Mouse (Mus musculus) G1E (cell line): ENCODE results near the gene Gm45837. TPM values are rescaled to one million over a fixed set of nuclear protein-coding genes. Genes with fewer than 3 reads are reported as not detected.

Experiments
- ATAC-seq: 2 replicates; pipeline ENCODE4 v1.8.0; 2016; ENCODE audit warnings: mild to moderate bottlenecking; ENCODE audit not compliant: insufficient number of reproducible peaks, poor library complexity, low FRiP score, severe bottlenecking; ENCODE audit errors: extremely low read depth
- DNase-seq: peaks from one replicate; pipeline ENCODE4 v3.0.0; 2012; ENCODE audit warnings: low spot score
- H3K27me3 ChIP-seq: 2 replicates; pipeline ENCODE4 v1.6.1; 2012; ENCODE audit warnings: mild to moderate bottlenecking, low read length, inconsistent platforms; ENCODE audit not compliant: insufficient read depth
- H3K36me3 ChIP-seq: replicated peaks from 2 replicates; pipeline ENCODE3; 2012; ENCODE audit warnings: mild to moderate bottlenecking, inconsistent platforms
- H3K4me1 ChIP-seq: 2 replicates; pipeline ENCODE4 v1.6.1; 2012; ENCODE audit warnings: low read depth, low read length, inconsistent platforms, mixed read lengths; ENCODE audit not compliant: insufficient read depth
- H3K4me3 ChIP-seq: 2 replicates; pipeline ENCODE4 v1.5.1; 2012; ENCODE audit warnings: low read depth, mild to moderate bottlenecking, inconsistent platforms, low read length, moderate library complexity, mixed read lengths
- H3K9me3 ChIP-seq: replicated peaks from 2 replicates; pipeline ENCODE4 v1.6.1; 2012; ENCODE audit warnings: inconsistent platforms
- CTCF ChIP-seq: IDR thresholded peaks from 2 replicates; pipeline ENCODE4 v1.5.1; 2012; ENCODE audit warnings: low read depth, low read length, inconsistent platforms, mixed read lengths
- GATA1 ChIP-seq: IDR thresholded peaks from 2 replicates; pipeline ENCODE4 v1.6.1; 2012; ENCODE audit warnings: borderline replicate concordance, low read length, inconsistent platforms, mixed read lengths
- GATA2 ChIP-seq: IDR thresholded peaks from 2 replicates; pipeline ENCODE4 v1.6.1; 2012; ENCODE audit warnings: low read depth, low read length, inconsistent platforms, borderline replicate concordance
- POLR2AphosphoS5 ChIP-seq: IDR thresholded peaks from 2 replicates; pipeline ENCODE4 v1.6.1; 2012; ENCODE audit warnings: low read depth, low read length, inconsistent platforms; ENCODE audit not compliant: insufficient replicate concordance
- TAL1 ChIP-seq: conservative IDR thresholded peaks from 2 replicates; pipeline ENCODE4 v1.6.1; 2012; ENCODE audit warnings: low read depth, low read length, inconsistent platforms, mixed read lengths
- polyA plus RNA-seq: library from polyadenylated mRNA; stranded (reverse); fragments of >175 nt; gene quantifications from 2 replicates; pipeline ENCODE4 v1.2.3, GENCODE M21; 2012
- total RNA-seq, 2 experiments: library from RNA; stranded (forward) in 1 of 2; stranded (reverse) in 1 of 2; fragments of 200-1000 nt in 1 of 2; fragments of >200 nt in 1 of 2; fragmentation: Nextera tagmentation in 1 of 2; gene quantifications; 2 replicates each; pipeline ENCODE4 v1.2.3; 2014 to 2017

Gm45837 gene
- total and polyA plus RNA-seq, 3 experiments: 0.03 TPM; not detected in 2

DNA sequence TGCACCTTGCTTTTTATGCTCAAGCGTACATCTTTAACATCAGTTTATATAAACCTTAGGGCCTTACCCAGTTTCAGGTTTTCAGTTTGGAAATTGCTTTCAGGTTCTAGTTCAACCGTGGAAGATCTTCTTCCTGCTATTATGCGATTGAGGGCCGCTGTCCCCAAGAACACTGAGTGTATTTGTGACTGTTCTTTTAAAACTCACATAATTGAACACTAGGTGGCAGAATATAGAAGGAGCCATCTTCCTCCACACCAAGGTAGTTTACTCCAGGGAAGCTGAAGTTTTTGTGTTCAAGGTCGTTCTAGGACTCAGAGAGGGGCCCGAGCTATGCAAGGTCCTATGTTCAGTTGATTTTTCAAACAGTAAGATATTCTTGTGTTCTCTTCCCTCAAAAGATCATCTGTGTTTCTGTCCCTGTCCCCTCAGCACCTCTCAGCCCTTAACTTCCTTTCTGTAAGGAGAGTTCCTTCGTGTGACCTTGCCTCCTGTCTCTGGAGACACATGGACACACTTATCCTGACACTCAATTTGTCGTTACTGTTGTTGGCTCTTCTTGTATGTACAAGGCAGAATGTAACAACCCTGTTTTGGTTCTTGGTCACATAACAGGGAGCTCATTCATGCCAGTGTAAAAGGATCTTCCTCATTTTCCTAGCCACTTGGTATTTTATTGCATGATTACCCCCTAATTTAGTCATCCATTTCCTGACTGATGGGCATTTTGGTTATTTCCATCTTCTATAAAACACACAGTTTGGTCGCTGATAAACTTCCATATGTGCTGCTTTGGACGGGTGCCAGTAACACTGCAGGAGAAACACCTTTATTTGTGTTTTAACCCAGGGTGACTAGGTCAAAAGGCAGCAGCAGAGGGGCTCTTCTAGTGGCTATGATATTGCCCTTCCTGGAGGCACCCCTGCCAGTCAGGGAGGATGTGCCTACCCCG, 42.5 kb upstream of the Gm45837 start:
- Histone ChIP-seq H3K4me3 (no peak overlapping the region), H3K27me3 (no peaks in the 10 kb centered on the region), H3K4me1 (peaks cover 22% of the 10 kb centered on the region), H3K36me3 (peaks cover 32% of the 10 kb centered on the region), H3K9me3 (peaks cover 2% of the 10 kb centered on the region; the same call in 1 of the 2 replicates)
- DNase-seq: no peak
- TF ChIP-seq GATA2 (no peak), CTCF (no peak), POLR2AphosphoS5 (no peak), GATA1 (no peak), TAL1 (no peak)
- no peak for ATAC-seq

DNA sequence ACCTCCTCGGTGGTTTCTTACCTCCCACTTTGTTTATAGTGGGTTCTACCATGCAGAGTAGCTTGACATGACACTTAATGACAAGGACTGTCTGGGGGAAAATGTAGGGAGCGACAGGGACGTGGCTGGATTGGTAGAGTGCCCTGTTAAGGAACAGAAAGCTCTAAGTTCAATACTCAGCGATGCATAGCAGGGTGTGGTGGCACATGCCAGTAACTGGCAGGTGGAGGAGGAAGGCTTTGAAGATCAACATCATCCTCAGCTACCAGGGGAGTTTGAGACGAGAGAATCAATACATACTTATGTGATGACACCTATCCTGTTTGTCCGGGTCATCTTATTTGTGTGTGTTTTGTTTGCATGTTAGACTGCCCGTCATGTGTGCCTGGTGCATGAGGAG, 41.0 kb upstream of the Gm45837 start:
- no peak for DNase-seq
- H3K4me1 ChIP-seq: peaks cover 7% of the 10 kb centered on the region
- H3K36me3 ChIP-seq: peaks cover 38% of the 10 kb centered on the region

DNA sequence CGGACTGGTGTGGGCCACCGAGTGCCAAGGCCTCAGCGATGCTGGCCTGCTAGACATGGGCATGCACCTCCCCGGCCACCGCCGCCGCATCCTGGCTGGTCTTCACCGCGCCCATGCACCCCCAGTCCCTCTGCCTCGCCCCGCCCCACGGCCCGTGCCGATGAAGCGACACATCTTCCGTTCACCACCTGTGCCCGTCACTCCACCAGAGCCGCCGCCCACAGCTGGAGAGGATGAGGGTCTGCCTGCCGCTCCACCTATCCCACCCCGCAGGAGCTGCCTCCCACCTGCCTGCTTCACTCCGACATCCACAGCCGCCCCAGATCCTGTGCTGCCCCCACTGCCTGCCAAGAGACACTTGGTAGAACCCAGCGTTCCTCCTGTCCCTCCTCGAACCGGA, 37.6 kb upstream of the Gm45837 start:
- DNase-seq (no peak), ATAC-seq (no peak)
- peaks cover 55% of the 10 kb centered on the region for H3K36me3 ChIP-seq
- peaks cover 16% of the 10 kb centered on the region for H3K4me1 ChIP-seq
- H3K27me3 ChIP-seq: no peaks in the 10 kb centered on the region
- TF ChIP-seq GATA1 (no peak), GATA2 (no peak), POLR2AphosphoS5 (no peak), CTCF (no peak), TAL1 (no peak)
- no peak overlapping the region for H3K4me3 ChIP-seq
- peaks cover 2% of the 10 kb centered on the region; the same call in 1 of the 2 replicates for H3K9me3 ChIP-seq

More for the DNA sequence above, 41.0 kb upstream of the Gm45837 start:
- ATAC-seq: no peak
- H3K4me3 ChIP-seq: no peak overlapping the region
- TF ChIP-seq GATA2: no peak
- no peak for TF ChIP-seq CTCF
- H3K9me3 ChIP-seq: peaks cover 2% of the 10 kb centered on the region; the same call in 1 of the 2 replicates
- no peaks in the 10 kb centered on the region for H3K27me3 ChIP-seq

DNA sequence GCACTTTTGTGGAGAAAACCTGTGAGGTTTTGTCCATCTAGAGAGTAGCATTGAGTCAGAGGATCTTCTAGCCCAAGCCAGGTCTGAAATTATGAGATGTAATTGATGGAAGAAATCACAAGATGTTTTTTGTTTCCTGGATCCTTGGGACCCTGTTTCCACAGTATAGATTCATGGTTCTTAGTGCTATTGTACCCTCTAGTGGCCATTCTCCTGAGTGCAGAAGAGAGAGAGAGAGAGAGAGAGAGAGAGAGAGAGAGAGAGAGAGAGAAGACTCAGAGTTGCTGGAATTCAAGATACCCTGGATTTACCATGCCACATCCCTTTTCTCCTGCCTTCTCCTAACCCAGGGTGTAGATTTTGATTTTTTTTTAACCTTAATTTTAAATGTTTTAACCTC, 36.5 kb upstream of the Gm45837 start:
- ATAC-seq (no peak), DNase-seq (no peak)
- H3K27me3 ChIP-seq: no peaks in the 10 kb centered on the region
- peaks cover 2% of the 10 kb centered on the region; the same call in 1 of the 2 replicates for H3K9me3 ChIP-seq
- H3K4me1 ChIP-seq: peaks cover 24% of the 10 kb centered on the region
- TF ChIP-seq POLR2AphosphoS5: no peak
- TF ChIP-seq CTCF: 0 out of 2 replicates have a peak, but pooled peaks have one; percentile 26
- peaks cover 56% of the 10 kb centered on the region for H3K36me3 ChIP-seq
- H3K4me3 ChIP-seq: no peak overlapping the region

DNA sequence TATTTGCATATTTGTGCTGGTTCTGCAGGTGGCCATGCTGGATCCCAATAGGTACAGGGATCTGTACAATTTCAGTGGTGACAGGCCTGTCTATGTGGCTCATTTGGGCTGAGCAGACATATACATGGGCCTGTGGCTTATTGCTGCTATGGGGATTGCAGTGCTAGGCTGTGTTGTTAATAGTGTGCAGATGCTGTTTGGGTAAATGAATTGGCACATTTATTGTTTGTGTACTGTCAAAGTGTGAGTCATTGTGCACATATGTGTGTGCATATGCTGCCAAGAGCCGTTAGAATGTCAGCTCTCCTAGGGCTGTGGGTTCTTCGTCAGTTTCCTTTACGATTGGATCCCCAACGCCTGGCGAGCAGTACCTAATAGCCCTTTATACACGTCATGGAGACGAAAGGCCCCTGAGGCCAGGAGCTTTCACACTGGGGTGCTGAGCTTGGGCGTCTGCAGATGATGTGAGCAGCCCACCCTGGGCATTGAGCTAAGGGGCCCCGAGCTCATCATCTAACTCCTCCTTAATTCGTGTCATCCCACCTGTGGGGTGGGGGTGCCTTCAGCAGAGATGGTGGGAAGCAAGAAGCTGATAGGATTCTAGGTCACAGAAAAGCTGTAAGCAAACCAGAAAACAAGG, 33.9 kb upstream of the Gm45837 start:
- ATAC-seq: no peak
- no peak for DNase-seq
- Histone ChIP-seq H3K4me3 (no peak overlapping the region; the same call in 1 of the 2 replicates), H3K4me1 (peaks cover 37% of the 10 kb centered on the region), H3K9me3 (no peaks in the 10 kb centered on the region), H3K27me3 (no peaks in the 10 kb centered on the region), H3K36me3 (peaks cover 60% of the 10 kb centered on the region)
- no peak for TF ChIP-seq GATA2
- TF ChIP-seq POLR2AphosphoS5: no peak
- TF ChIP-seq TAL1: no peak
- no peak for TF ChIP-seq GATA1
- no peak for TF ChIP-seq CTCF

DNA sequence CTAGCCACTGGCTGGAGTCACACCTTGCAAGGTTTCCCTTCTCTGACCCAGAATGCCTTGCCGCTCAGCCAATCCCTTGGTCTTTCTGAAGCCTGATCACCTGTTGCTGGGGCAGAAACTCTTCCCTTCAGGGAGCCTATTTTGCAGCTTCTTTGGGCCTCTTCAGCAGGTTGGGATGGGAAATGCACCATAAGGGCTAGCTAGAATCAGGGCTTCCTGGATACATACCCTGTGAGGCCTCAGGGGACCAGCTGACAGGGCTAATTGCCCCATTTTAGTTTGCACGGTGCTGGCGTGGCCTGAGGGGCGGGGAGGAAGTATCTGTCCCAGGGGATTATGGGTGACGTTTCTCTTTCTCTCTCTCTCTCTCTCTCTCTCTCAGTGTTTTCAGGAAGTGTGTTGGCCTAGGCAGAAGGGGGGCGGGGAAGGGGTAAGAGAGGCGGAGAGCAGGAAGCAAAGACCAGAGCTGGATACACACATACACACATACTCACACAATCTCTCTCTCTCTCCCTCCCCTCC, 32.9 kb upstream of the Gm45837 start:
- no peaks in the 10 kb centered on the region for H3K27me3 ChIP-seq
- ATAC-seq (peak; percentile 84), DNase-seq (peak; percentile 76)
- peak overlapping the region; percentile 64 for H3K4me3 ChIP-seq
- TF ChIP-seq GATA2: no peak
- TF ChIP-seq POLR2AphosphoS5: no peak
- no peak for TF ChIP-seq GATA1
- no peak for TF ChIP-seq TAL1
- no peak for TF ChIP-seq CTCF
- peaks cover 64% of the 10 kb centered on the region for H3K36me3 ChIP-seq
- peaks cover 47% of the 10 kb centered on the region for H3K4me1 ChIP-seq
- H3K9me3 ChIP-seq: no peaks in the 10 kb centered on the region
